Mouse (Mus musculus): ENCODE data around the gene Ikzf1.

The Ikzf1 gene

DNA sequence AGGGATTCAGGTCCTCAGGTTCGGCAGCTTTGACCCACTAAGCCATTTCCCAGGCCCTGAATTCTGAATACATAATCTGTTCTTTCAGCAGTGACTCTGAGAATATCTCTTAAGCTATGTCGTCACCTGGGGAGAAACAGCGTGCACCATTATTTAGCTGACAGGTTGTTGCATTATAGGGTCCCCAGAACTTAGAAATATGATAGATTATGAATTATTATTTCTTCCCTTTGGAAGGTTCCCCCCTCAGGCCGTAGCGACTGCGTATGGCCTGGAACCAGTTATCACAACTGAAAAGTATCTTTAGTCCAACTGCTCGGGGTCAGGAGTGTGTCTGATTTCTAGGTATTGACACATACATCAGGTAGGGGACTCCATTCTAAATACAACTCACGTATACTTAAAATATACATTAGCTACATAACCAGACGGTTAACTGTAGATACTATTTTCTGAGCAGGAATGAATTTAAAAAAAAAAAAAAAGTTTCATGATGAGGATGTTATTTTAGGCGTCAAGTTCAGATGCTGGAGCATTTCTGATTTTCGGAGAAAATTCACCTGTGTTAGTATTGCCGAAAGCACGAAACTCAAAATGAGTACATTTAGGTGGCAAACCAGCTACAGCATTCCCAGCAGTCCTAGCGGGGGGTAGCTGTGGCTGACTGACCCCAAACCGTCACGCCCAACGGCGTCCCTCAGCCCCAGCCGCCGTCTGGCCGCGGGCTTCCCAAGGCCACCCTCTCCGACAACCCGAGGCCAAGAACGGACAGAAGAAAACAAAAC is 123.4 kb downstream of the Ikzf1 start:
- DNase-seq (ENCODE audit: low read depth) = no peak

DNA sequence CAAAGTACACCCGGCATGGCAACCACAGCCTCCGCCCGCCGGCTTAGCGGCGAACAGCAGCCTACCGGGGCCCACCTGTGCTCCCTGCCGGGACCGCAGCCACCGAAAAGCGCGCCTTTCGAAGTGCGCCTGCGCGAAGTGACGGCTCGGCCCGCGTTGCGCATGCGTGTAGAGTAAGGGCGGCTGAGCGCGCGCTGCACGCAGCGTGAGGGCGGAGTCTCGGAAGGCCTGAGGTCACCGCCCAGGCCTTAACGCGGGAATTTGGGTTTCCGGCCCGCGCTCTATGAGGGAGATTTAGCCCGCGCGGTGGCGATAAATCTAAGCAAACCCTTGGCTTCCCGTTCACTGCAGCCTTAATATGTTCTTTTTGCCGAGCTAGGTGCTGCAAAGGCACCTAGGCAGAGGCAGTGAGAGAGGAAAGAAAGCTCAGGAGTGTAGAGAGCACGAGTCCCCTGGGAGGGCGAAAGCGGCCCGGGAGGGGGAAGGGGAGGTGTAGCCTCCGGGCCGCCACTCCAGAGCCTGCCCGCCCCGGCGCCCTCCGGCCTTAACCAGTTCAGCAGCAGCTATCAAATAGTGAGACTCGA is 124.1 kb downstream of the Ikzf1 start, which contains the start of gene Fignl1:
Fignl1 (minus strand) TSS at position 143 of the 584 bp plus-strand sequence.
- DNase-seq (ENCODE audit: low read depth) = peak; percentile 99

DNA sequence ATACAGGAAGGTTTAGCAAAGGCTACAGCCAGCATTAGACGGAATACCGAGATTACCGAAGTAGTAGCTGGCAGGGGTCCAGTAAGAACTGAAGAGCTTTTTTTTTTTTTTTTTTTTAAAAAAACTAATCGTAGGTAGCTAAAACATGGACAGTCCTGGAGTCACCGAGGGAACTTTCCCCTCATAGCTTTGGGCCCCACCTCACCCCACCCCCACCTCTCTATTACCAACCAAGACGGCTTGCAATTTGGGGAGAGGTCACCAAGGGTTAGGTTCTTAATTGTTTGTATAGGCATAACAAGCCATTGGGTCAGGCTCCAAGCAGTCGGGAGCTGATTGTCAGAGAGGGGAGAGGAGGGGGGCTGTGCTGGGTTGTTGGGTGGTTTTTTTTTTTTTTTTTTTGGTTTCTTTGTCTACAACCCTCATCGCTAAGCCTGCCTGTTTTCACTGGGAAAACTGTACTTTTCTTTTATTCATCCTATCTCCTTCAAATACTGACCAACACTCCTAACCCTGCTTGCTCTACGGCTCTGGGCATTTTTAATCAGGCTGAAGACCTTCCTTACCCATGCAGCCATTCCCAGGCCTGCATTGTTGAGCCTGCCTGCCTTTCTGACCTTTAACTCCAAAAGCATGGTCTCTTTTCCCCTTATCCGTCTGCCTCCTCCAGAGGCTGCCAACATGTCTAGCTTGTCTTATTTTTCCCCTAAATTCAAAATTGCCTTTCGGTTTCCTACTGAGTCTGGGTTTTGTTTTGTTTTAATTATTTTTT is 124.8 kb downstream of the Ikzf1 start:
- no peak for DNase-seq (ENCODE audit: low read depth)

DNA sequence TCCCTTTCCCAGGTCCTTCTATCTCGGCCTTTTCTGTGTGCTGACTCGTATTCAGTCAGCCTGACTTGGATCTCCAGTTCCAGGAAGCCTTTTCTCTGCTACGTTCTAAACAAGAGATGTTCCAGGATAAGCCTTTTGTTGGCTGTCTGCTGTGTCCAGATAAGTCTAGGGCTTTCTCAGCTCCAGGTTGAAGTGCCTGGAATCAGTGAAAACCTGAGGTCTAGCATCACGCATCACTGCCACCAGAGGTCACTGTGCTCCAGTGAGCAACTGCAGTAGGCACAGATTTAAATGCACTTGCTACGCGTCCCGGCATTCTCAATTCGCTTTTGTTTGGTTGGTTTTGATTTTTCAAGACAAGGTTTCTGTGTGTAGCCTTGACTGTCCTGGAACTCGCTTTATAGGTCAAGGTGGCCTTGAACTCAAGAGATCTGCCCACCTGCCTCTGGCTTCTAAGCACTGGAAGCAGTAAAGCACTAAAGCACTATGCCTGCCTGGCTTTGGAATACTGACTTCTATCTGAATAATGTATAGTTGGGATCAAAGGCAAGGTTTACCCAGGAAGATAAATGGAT is 127.2 kb downstream of the Ikzf1 start:
- peak; percentile 87 for DNase-seq (ENCODE audit: low read depth)

DNA sequence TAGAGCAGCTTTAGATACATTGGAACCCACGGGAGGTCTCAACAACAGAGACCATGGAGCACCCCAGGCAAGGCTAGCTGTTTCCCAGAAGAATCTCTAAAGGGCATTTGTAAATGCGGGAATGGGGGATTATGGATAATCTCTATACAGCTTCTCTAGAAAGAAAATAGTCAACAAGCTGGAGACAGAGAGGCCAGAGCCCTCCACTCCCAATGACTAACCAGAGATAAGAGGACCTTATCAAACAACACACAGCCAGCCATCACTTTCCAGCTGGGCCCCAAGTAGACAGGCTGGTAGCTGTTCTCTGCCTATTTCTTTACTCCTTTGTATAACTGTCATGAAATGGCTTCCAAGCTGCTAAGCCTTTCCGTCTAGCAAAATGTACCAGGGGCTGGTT is 130.9 kb downstream of the Ikzf1 start:
- no peak for DNase-seq (ENCODE audit: low read depth)

DNA sequence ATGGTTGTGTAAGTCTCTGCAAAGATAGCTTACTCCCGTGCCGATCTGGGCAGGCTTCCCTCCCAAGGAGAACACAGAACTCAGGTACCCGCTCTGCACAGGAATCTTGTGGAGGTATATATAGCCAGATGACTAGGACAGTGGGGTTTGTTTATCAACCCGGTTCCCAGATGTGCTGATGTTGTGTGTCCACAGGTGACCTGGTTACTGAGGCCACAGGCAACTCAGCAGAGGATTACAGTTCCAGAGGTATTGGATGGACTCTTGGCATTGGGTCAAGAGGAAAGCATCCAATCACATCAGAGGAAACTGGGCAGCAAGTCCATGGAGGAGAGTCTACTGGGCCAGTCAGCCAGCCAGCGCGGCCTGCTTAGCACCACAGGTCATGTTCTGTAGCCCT is 134.0 kb downstream of the Ikzf1 start:
- DNase-seq (ENCODE audit: low read depth) = no peak

DNA sequence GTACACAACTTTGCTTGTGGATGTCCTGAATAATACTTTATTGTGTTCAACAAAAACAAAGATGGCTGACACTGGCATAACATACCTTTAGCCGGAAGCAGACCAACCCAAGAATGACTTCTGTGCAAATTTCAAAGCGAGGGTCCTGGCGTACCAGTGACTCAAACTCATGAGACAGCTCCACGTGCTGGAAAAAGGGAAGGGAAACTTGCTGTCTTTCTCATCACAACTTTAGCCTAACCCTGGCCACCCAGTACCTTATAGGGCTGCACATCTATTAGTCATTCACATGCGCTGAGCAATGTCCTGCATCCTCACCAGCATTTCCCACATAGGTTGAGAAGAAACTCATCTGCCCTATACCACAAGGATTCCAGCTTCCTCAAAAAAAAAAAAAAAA is 134.4 kb downstream of the Ikzf1 start:
- no peak for DNase-seq (ENCODE audit: low read depth)

DNA sequence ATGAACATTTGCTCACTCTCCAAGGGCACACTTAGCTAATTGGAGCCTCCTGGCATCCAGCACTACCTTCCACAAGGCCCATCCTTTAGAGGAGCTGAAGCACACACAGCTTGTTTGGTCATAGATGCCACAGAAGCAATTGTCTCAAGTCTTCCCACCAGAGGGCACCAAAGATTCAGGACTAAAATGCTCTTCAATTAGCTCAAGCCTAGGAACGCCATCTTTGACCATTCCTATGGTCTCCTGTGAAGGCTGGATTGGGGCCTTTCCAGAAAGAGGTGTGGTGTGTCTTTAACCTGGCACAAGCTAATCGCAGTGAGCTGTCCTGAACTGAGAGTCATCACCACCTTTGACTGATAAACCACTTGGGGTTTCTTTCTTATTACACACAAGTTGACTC is 135.4 kb downstream of the Ikzf1 start:
- peak; percentile 90 for DNase-seq (ENCODE audit: low read depth)

DNA sequence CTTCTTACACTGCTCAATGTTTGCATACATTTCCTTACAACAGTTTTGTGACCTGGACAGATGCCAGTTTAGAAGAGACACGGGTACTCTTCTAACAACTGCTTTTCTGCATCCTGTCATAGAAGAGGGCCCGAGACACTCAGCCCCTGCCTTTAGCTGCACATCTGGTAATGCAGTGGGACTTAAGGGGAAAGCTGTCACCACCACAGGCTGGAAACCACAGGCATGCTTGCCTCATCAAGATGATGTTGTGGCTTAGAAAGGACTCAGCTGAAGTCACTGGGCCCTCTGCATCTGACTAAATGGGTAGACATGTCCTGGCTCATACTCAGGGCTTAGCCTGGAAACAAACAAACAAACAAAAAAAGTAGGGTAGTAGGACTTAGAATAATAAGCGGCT is 135.9 kb downstream of the Ikzf1 start:
- no peak for DNase-seq (ENCODE audit: low read depth)

DNA sequence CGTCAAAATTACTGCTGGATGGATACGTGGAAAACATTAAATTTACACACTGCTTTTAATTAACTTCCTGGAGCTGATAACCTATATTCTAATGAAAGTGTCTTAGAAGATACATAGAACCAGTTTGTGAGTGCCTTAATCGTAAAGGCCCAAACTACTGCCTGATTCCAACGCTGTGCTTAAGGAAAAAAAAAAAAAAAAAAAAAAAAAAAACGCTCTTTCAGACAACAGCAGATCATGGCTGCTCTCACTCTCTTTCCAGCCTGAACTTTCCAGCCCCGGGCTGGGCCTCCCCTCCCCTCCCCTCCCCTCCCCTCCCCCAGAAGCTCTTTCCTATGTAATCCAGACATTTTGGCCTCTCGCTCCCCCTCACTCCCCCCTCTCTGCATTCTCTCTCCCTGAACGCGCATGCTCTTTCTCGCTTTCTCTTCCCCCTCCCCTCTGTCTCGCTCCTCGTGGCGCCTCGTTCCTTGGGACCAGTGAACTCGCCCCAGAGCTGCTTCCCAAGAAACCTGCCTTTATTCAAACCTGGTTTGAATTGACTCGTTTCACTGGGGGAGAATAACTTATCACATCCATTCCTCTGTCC is 136.7 kb downstream of the Ikzf1 start:
- DNase-seq (ENCODE audit: low read depth) = no peak

Data from naive thymus-derived CD4-positive, alpha-beta T cell, adult 2 months (primary cell).